Mouse (Mus musculus): ENCODE results near the gene Tifab. TPM values are rescaled to one million over a fixed set of nuclear protein-coding genes. Genes with fewer than 3 reads are reported as not detected.

The Tifab gene
- total RNA-seq, 1 experiment = 0.13 TPM

GRCm38 (mm10) chr13:56214633-56215032 is 35.9 kb upstream of the Tifab start:
- in situ Hi-C loops (cut with MboI; ENCODE audit: low sequenced_read_pairs in 2 of 2, unreplicated experiment in 2 of 2) = no loop called here
- Histone ChIP-seq H3K9me3 (ENCODE audit: control insufficient read depth, insufficient read depth, low read depth, low read length) (no peaks in the 10 kb centered on the region), H3K9ac (ENCODE audit: insufficient read depth, low read depth, low read length, poor library complexity, severe bottlenecking) (no peak overlapping the region), H3K27ac (ENCODE audit: insufficient read depth, low read depth, low read length, poor library complexity, severe bottlenecking) (no peak overlapping the region), H3K36me3 (ENCODE audit: control insufficient read depth, insufficient read depth, low read length, poor library complexity, severe bottlenecking) (no peaks in the 10 kb centered on the region), H3K4me1 (ENCODE audit: control insufficient read depth in 2 of 2, insufficient read depth in 2 of 2, low read length in 2 of 2, poor library complexity in 1 of 2) (peaks cover 0 to 15% of the 10 kb centered on the region in 2 experiments; a peak in 2 of 4 replicates), H3K4me3 (ENCODE audit: insufficient read depth in 1 of 2, low read depth in 1 of 2, low read length in 2 of 2, poor library complexity in 1 of 2, severe bottlenecking in 1 of 2) (no peak overlapping the region)
- TF ChIP-seq ZC3H11A (IDR thresholded peaks at IDR 0.05; ENCODE audit: borderline replicate concordance, low read depth, low read length) (no peak), CHD2 (IDR thresholded peaks at IDR 0.05; ENCODE audit: low read depth, low read length) (no peak), MAFK (IDR thresholded peaks at IDR 0.05; ENCODE audit: insufficient read depth, low read depth, low read length) (no peak), HCFC1 (IDR thresholded peaks at IDR 0.05; ENCODE audit: borderline replicate concordance, insufficient read depth, low read length) (no peak), ZNF384 (IDR thresholded peaks at IDR 0.05; ENCODE audit: low read depth, low read length) (no peak)
- DNase-seq (ENCODE audit: low read depth, low spot score) = no peak

- H3K4me1 ChIP-seq (ENCODE audit: control insufficient read depth in 2 of 2, insufficient read depth in 2 of 2, low read length in 2 of 2, poor library complexity in 1 of 2) = peaks cover 0 to 11% of the 10 kb centered on the region in 2 experiments; a peak in 2 of 4 replicates
- H3K9me3 ChIP-seq (ENCODE audit: control insufficient read depth, insufficient read depth, low read depth, low read length) = no peaks in the 10 kb centered on the region
- peak overlapping the region; percentile 42; the same call in 1 of the 2 replicates for H3K9ac ChIP-seq (ENCODE audit: insufficient read depth, low read depth, low read length, poor library complexity, severe bottlenecking)
- DNase-seq (ENCODE audit: low read depth, low spot score) = no peak
- peak overlapping the region; percentile 17 to 46; a peak in 2 of 4 replicates for H3K4me3 ChIP-seq (ENCODE audit: insufficient read depth in 1 of 2, low read depth in 1 of 2, low read length in 2 of 2, poor library complexity in 1 of 2, severe bottlenecking in 1 of 2)
- in situ Hi-C loops (cut with MboI; ENCODE audit: low sequenced_read_pairs in 2 of 2, unreplicated experiment in 2 of 2) = no loop called here
- no peaks in the 10 kb centered on the region for H3K36me3 ChIP-seq (ENCODE audit: control insufficient read depth, insufficient read depth, low read length, poor library complexity, severe bottlenecking)
- TF ChIP-seq ZNF384 (IDR thresholded peaks at IDR 0.05; ENCODE audit: low read depth, low read length) (no peak), CHD2 (IDR thresholded peaks at IDR 0.05; ENCODE audit: low read depth, low read length) (no peak), HCFC1 (IDR thresholded peaks at IDR 0.05; ENCODE audit: borderline replicate concordance, insufficient read depth, low read length) (no peak), ZC3H11A (IDR thresholded peaks at IDR 0.05; ENCODE audit: borderline replicate concordance, low read depth, low read length) (no peak), MAFK (IDR thresholded peaks at IDR 0.05; ENCODE audit: insufficient read depth, low read depth, low read length) (no peak)
- no peak overlapping the region for H3K27ac ChIP-seq (ENCODE audit: insufficient read depth, low read depth, low read length, poor library complexity, severe bottlenecking)
Measured at GRCm38 (mm10) chr13:56209067-56209411, 30.4 kb upstream of the Tifab start.

GRCm38 (mm10) chr13:56208225-56209066 is 29.8 kb upstream of the Tifab start:
- in situ Hi-C loops (cut with MboI; ENCODE audit: low sequenced_read_pairs in 2 of 2, unreplicated experiment in 2 of 2) = no loop called here
- H3K4me1 ChIP-seq (ENCODE audit: control insufficient read depth in 2 of 2, insufficient read depth in 2 of 2, low read length in 2 of 2, poor library complexity in 1 of 2) = peaks cover 0 to 11% of the 10 kb centered on the region in 2 experiments; a peak in 2 of 4 replicates
- no peaks in the 10 kb centered on the region for H3K9me3 ChIP-seq (ENCODE audit: control insufficient read depth, insufficient read depth, low read depth, low read length)
- H3K9ac ChIP-seq (ENCODE audit: insufficient read depth, low read depth, low read length, poor library complexity, severe bottlenecking) = peak overlapping the region; percentile 42; the same call in 1 of the 2 replicates
- no peak overlapping the region for H3K27ac ChIP-seq (ENCODE audit: insufficient read depth, low read depth, low read length, poor library complexity, severe bottlenecking)
- DNase-seq (ENCODE audit: low read depth, low spot score) = no peak
- H3K4me3 ChIP-seq (ENCODE audit: insufficient read depth in 1 of 2, low read depth in 1 of 2, low read length in 2 of 2, poor library complexity in 1 of 2, severe bottlenecking in 1 of 2) = peak overlapping the region; percentile 17 to 46; a peak in 3 of 4 replicates
- no peak for TF ChIP-seq HCFC1 (IDR thresholded peaks at IDR 0.05; ENCODE audit: borderline replicate concordance, insufficient read depth, low read length)
- TF ChIP-seq CHD2 (IDR thresholded peaks at IDR 0.05; ENCODE audit: low read depth, low read length) = no peak
- no peak for TF ChIP-seq MAFK (IDR thresholded peaks at IDR 0.05; ENCODE audit: insufficient read depth, low read depth, low read length)
- TF ChIP-seq ZC3H11A (IDR thresholded peaks at IDR 0.05; ENCODE audit: borderline replicate concordance, low read depth, low read length) = no peak
- TF ChIP-seq ZNF384 (IDR thresholded peaks at IDR 0.05; ENCODE audit: low read depth, low read length) = no peak
- H3K36me3 ChIP-seq (ENCODE audit: control insufficient read depth, insufficient read depth, low read length, poor library complexity, severe bottlenecking) = no peaks in the 10 kb centered on the region

GRCm38 (mm10) chr13:56199506-56199905 is 20.8 kb upstream of the Tifab start:
- H3K4me1 ChIP-seq (ENCODE audit: control insufficient read depth in 2 of 2, insufficient read depth in 2 of 2, low read length in 2 of 2, poor library complexity in 1 of 2) = peaks cover 0 to 3% of the 10 kb centered on the region in 2 experiments; a peak in 1 of 4 replicates
- no peak overlapping the region for H3K4me3 ChIP-seq (ENCODE audit: insufficient read depth in 1 of 2, low read depth in 1 of 2, low read length in 2 of 2, poor library complexity in 1 of 2, severe bottlenecking in 1 of 2)
- no peak overlapping the region for H3K9ac ChIP-seq (ENCODE audit: insufficient read depth, low read depth, low read length, poor library complexity, severe bottlenecking)
- H3K27ac ChIP-seq (ENCODE audit: insufficient read depth, low read depth, low read length, poor library complexity, severe bottlenecking) = no peak overlapping the region
- TF ChIP-seq CHD2 (IDR thresholded peaks at IDR 0.05; ENCODE audit: low read depth, low read length) = no peak
- TF ChIP-seq MAFK (IDR thresholded peaks at IDR 0.05; ENCODE audit: insufficient read depth, low read depth, low read length) = no peak
- no peak for TF ChIP-seq ZC3H11A (IDR thresholded peaks at IDR 0.05; ENCODE audit: borderline replicate concordance, low read depth, low read length)
- no peak for TF ChIP-seq HCFC1 (IDR thresholded peaks at IDR 0.05; ENCODE audit: borderline replicate concordance, insufficient read depth, low read length)
- TF ChIP-seq ZNF384 (IDR thresholded peaks at IDR 0.05; ENCODE audit: low read depth, low read length) = no peak
- in situ Hi-C loops (cut with MboI; ENCODE audit: low sequenced_read_pairs in 2 of 2, unreplicated experiment in 2 of 2) = loop anchor here in 1 of 2 experiments (10.0 kb wide), 1 partner anchor 45 kb away; no protein-coding TSS in a partner anchor
- no peaks in the 10 kb centered on the region for H3K36me3 ChIP-seq (ENCODE audit: control insufficient read depth, insufficient read depth, low read length, poor library complexity, severe bottlenecking)
- no peaks in the 10 kb centered on the region for H3K9me3 ChIP-seq (ENCODE audit: control insufficient read depth, insufficient read depth, low read depth, low read length)
- DNase-seq (ENCODE audit: low read depth, low spot score) = no peak

All from ES-E14 (cell line).